Mouse (Mus musculus) lung, postnatal 10 days (tissue): ENCODE measurements around the gene Bmpr2.
"Not testable (repeated sequence)": the region's sequence is repeated elsewhere in the genome, so short reads cannot be mapped to it uniquely, and the experiment has no call there.

Experiments
- DNase-seq: peaks from one replicate; pipeline ENCODE4 v3.0.0; 2021

Gene Bmpr2

GRCm38 (mm10) chr1:59763164-59763768, at the start of gene Bmpr2:
TSS of gene Bmpr2 (plus strand) at chr1:59763400.
- peak; percentile 95 for DNase-seq

DNA sequence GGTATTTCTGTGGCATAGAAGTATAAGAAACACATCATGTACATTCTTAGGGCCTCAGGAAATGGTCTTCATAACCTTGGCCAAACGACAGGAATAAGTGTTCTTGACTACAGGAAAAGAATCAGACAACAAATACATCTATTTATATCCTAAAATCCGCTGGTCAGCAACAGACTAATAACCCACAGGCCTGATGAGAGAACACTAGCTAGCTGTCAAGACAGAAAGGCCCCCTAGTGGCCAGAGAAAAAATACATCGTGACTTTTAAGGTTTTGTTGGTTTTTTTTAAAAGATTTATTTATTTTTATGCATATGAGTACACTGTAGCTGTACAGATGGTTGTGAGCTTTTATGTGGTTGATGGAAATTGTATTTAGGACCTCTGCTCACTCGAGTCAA, 43.3 kb upstream of the Bmpr2 start:
- DNase-seq, result peak; percentile 72

DNA sequence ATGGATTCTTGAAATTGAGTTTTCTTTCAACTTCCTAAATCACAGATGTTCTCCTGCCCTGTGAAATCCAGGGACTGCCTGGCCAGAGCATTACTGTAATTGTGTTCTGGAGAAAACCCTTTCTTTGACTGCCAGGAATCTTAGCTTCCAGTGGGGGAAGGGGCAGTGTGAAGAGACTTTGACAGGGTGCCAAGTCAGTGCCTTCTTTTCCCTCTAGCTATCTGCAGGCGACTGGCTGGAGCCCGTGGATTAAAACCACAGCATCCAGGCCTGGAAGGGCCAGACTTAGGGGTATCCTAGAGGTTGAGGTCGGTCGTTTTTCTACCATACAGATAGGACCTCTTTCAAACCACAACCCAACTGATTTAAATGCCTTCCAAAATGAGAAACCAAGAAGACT, 37.5 kb upstream of the Bmpr2 start:
- DNase-seq, result peak; percentile 78

- DNase-seq, result peak; percentile 32
These were observed 33.1 kb upstream of the Bmpr2 start for GRCm38 (mm10) chr1:59730106-59730505.

DNA sequence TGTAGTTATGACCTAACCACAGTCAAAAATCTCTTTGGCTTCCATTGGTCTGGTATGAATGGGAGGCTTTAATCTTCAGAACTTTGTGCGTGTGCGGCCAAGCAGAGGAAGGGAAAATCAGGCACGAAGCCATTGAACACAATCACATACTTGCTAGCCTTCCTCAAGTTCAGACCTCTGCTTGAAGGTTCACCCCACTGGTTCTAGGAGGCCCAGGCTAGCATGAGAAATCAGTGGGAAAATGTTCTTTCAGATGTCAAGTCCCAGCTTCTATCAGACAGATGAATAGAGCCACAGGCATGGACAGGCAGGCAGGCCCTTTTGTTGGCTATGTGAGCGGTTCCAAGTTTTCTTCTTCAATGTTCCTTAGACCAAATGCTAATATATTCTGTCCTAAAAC, 32.5 kb upstream of the Bmpr2 start:
- no peak for DNase-seq

DNA sequence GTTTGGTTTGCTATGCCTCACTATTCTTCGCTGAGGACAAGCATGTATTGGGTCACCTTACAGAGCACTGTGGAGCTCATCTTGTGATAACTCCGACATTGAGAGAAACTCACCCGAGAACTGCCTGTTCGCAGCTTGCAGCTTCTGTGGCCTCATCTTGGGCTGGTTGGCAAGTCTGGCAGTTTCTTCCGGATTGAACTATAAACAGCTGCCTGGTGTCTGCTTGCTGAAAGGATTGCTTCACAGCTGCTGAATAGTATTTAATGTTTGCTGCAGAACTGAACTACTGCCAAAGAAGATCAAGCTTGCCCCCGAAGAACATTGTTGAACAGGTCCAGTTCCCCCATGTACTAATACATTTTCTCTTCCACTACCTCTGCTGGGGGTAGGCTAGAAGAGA, 29.1 kb upstream of the Bmpr2 start:
- DNase-seq, result peak; percentile 62

- no peak for DNase-seq
These were observed 24.3 kb upstream of the Bmpr2 start for GRCm38 (mm10) chr1:59738768-59739414.

- peak; percentile 58 for DNase-seq
These were observed 23.4 kb upstream of the Bmpr2 start for GRCm38 (mm10) chr1:59739577-59740354.

DNA sequence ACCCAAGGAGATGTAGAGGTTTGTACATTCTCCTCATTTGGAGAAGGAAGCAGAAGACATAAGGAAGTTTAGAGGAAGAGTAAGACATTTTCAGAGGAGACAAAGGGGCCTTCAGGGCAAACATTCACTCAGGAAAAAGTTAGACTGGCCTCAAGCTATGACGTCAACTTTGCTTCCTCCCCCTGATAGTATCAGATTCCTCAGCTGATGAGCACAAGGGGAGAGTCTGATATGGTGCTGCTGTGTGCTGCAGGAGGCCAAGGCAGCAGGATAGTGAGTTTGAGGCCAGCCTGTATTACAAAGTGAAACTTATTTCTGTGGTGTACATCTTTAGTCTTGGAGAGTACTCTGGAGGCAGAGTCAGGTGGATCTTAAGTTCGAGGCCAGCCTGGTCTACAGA, 14.2 kb upstream of the Bmpr2 start:
- no peak for DNase-seq

DNA sequence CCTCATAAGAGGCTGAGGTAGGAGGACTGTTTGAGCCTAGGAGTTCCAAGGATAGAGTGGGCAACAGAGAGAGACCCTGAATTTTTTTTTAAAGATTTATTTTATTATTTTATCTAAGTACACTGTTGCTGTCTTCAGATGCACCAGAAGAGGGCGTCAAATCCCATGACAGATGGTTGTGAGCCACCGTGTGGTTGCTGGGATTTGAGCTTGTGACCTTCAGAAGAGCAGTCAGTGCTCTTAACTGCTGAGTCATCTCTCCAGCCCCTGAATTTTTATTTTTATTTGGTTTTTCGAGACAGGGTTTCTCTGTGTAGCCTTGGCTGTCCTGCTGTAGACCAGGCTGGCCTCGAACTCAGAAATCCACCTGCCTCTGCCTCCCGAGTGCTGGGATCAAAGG, 13.5 kb upstream of the Bmpr2 start:
- not testable (repeated sequence) for DNase-seq

GRCm38 (mm10) chr1:59755298-59755697, 7.9 kb upstream of the Bmpr2 start:
- DNase-seq, result no peak

DNA sequence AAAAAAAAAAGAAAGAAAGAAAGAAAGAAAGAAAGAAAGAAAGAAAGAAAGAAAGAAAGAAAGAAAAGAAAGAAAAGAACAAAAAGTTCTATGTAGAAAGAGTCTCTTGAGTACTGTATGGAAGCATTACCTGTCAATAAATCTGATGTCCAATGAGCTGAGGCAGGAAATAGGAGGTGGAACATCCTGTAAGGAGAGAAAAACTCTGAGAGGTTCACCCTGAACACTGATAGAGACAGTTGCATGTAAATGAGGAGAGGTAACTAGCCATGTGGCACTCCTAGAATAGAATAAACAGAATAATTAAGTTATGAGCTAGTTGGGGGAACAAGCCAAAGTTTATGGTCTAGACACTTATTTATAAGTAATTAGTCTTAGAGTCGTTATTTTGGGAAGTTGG, 4.9 kb upstream of the Bmpr2 start:
- no peak for DNase-seq

GRCm38 (mm10) chr1:59762208-59762607, 992 bp upstream of the Bmpr2 start:
- DNase-seq, result peak; percentile 55

- peak; percentile 67 for DNase-seq
These were observed 493 bp upstream of the Bmpr2 start for GRCm38 (mm10) chr1:59762651-59763163.

DNA sequence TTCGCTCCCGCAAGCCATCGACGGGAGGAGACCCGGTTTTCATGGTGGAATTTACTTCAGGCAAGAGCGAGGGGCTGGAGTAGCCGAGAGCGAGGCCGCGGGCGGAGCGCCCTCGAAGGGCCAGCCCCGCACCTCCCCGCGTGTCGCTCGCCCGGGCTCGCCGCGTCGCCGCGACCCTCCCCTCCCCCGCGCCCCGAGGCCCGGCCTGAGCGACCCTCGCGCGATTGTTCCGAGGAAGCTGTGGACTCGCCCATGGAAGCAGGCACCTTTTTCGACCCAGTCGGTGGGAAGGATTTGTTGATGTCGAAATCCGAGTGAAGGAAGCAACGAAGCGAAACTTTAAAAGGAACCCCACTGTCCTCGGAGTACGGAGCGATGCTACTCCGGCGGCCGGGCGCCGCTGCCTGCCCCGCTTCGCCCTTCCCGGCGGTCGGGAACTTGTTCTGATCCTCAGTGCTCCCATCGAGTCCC, 616 bp downstream of the Bmpr2 start:
- peak; percentile 58 for DNase-seq

DNA sequence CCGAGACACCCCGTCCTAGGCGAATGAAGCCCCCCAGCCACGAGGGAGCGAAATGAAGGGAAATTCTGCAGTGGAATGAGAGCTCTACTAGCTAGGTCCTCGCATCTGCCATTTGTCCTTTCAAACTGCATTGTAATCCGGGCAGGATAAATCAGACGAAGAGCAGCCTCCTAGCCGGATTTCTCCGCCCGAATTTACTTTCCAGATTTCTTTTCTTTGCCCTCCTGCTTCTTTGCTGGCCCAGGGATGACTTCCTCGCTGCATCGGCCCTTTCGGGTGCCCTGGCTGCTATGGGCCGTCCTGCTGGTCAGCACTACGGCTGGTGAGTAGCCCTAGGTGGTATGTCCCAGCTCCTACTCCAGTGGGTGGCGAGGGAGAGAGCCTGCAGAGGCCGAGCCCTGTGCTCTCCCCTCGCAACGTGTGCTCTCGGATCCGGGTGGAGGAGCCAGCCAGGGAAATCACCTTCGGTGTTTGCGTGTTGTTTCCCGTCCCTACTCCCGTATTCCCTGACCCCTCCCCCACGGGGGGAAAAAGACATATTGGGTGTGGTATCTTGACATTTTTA, 1.3 kb downstream of the Bmpr2 start:
- peak; percentile 75 for DNase-seq

DNA sequence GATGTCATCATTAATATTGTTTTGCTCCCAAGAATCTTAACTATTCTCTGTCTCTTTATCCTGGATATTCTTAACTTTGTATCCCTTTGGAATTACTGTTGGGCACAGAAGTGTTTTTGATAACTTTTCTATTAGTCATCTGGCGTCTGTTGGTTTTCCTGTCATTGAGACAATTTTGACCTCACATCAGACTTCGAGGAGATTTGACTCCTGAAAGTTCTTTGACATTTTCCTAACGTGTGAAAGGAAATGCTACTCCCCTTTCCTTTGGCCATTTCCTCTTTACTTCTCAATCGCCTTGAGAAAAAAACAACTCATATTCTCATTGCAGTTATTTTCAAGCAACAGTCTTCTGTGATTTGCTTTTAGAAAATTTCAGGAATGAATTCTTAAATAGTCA, 2.1 kb downstream of the Bmpr2 start:
- DNase-seq, result no peak

DNA sequence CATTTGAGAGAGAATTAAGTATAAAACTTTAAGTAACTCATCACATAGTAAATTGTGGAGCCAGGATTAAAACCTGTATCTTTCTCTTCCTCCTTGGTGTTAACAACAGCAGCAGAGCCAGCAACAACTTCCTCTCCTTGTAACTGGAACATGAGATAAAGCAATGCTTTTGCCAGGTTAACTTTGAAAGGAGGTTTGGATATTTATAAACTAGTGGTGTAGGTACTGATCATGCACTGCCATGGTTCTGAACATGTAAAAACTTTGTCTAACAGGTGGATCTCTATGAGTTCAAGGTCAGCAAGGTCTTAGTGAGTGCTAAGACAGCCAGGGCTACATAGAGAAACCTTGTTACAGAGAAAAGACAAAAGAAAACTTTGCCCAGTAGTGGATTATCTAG, 3.4 kb downstream of the Bmpr2 start:
- DNase-seq, result no peak

- no peak for DNase-seq
These were observed 8.7 kb downstream of the Bmpr2 start for GRCm38 (mm10) chr1:59771871-59772270.

DNA sequence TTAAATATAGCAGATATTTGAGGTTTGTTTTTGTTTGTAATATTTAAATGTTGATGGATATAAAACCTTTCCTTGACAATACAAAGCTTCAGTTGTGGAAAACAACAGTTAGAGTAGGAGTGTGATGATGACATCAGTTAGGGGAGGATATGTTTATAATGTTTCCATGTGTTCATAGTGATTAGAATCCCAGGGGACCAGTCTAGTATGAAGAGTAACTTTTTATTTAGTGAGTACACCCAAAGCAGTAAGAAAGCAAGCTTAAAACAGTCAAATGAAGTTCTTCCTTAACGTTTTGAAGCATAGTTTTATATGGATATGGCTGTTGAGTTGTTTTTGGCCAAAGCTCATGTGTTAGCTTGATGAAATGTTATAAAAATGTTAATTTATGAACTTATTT, 17.9 kb downstream of the Bmpr2 start:
- DNase-seq, result no peak

- DNase-seq, result no peak
These were observed 25.8 kb downstream of the Bmpr2 start for GRCm38 (mm10) chr1:59788975-59789374.

DNA sequence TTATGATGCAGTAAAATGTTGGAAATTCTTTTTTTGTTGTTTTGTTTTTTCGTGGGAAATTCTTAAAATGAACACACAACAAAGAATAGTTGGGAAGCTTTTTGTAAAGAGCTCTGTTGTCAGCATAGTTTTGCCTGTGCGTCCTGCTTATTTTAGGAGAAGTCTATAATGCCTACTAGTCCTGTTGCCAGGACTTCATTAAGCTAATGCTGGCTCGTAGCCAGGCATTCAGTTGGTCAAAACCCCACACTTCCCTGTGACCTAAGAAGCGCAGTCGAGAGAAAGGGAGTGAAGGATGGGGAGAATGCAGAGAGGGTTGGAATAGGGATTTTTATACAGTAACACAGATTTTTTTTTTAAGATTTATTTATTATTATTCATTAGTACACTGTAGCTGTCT, 26.5 kb downstream of the Bmpr2 start:
- peak; percentile 18 for DNase-seq

DNA sequence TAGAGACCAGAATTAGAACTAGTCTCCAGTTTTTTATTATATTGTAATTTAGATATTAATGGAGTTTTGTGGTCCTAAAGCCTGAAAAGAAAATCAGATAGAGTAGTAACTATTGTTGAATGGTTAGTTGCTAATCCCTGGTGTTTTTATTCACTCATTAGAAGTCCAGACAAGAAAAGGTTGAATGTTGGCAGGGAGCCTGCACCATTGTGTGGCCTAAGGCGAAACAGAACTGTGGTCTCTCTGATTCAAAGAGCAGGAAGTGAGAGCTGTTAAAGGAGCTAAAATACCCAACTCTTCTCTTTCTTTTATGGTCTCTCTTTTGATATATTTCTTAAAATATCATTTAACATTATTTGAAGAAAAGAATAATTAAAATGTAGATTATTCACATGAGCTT, 32.1 kb downstream of the Bmpr2 start:
- DNase-seq, result peak; percentile 69

- DNase-seq, result no peak
These were observed 34.7 kb downstream of the Bmpr2 start for GRCm38 (mm10) chr1:59797865-59798264.
